Mouse (Mus musculus) hindlimb bud, embryonic 11.5 days (tissue): ENCODE measurements around the gene Polr2a.

ENCODE experiments used
- DNase-seq: peaks from one replicate; pipeline ENCODE4 v3.0.0-alpha.2; 2012; ENCODE audit warnings: low read depth, low spot score; ENCODE audit errors: extremely low spot score

Gene Polr2a

DNA sequence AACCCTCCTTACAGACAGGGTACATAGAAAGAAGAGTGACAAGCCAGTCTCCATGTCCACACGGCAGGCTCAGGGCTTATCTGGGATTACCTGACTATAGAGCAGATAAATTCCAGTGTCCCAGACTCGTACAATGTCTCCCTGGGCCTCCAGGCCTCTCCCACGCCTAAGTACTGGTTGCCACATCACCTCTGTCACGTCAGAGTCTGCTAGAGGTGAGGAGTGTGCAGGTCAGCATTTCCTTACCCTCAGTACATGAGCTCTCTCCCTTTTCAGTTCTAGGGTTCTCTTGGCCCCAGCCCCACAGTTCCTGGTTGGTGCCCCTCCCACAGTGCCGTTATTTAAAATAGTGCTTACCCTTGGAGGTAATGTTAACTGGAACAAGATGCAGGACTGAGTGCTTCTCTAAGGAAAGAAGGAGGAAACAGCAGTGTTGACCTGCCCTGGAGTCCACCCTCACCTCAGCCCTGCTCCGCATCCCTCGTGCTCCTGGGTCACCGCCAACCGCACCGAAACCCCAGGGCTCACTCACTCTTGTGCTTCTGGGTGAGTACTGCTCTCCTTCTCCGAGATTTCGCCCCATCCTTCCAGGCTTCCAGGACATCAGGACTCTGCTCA, 74.2 kb downstream of the Polr2a start:
- DNase-seq, result no peak
